Mouse (Mus musculus) brown adipose tissue, adult 24 weeks (tissue): Measurements from ENCODE around the gene Pecam1. TPM values are rescaled to one million over a fixed set of nuclear protein-coding genes. Genes with fewer than 3 reads are reported as not detected.
A peak's percentile ranks its signal among the peaks of the same experiment; 100 is the strongest.
"Not testable (repeated sequence)": the region's sequence is repeated elsewhere in the genome, so short reads cannot be mapped to it uniquely, and the experiment has no call there.

Source experiments
- H3K27ac ChIP-seq: fragments of 200-500 bp; replicated peaks from 2 replicates; pipeline ENCODE4 v1.5.1; 2012; ENCODE audit warnings: low read depth, mild to moderate bottlenecking, low read length
- H3K4me1 ChIP-seq: fragments of 200-500 bp; 2 replicates; pipeline ENCODE4 v1.6.1; 2012; ENCODE audit warnings: low read length, mixed read lengths; ENCODE audit not compliant: control insufficient read depth, insufficient read depth, insufficient read length
- H3K4me3 ChIP-seq: fragments of 200-500 bp; 2 replicates; pipeline ENCODE4 v1.5.1; 2012; ENCODE audit warnings: low read depth, mild to moderate bottlenecking, low read length, moderate library complexity; ENCODE audit not compliant: insufficient read depth
- polyA plus RNA-seq: library from polyadenylated mRNA; stranded (reverse); fragments of >200 nt; gene quantifications from 2 replicates; pipeline ENCODE4 v1.2.4, GENCODE M21; 2012; ENCODE audit not compliant: missing spikeins, insufficient read depth, insufficient read length

Gene Pecam1
- polyA plus RNA-seq, 1 experiment: 31.7 TPM

DNA sequence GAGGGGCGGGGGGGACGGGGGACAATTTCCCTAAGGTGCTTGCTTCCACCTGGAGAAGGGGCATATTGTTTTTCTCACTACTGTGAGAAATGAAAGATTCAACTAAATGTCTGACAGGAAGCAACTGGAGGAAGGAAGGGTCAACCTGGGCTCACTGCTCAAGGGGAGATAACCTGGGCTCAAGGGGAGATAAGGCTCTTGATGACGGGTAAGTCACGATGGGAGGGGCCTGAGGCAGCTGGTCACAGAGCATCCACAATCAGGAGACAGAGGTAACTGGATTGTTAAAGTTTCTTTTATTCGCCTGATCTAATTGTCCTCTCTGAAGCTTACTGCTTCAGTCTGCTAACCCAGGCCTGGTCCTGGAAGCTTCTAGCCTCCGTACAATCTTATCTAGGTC, 2.9 kb upstream of the Pecam1 start:
- Histone ChIP-seq H3K4me3 (no peak overlapping the region), H3K27ac (no peak overlapping the region), H3K4me1 (no peaks in the 10 kb centered on the region; the same call in 1 of the 2 replicates)

GRCm38 (mm10) chr11:106752103-106752502, 1.7 kb upstream of the Pecam1 start:
- Histone ChIP-seq H3K27ac (peak overlapping the region; percentile 43), H3K4me1 (no peaks in the 10 kb centered on the region; the same call in 1 of the 2 replicates), H3K4me3 (peak overlapping the region; percentile 14; the same call in 1 of the 2 replicates)

DNA sequence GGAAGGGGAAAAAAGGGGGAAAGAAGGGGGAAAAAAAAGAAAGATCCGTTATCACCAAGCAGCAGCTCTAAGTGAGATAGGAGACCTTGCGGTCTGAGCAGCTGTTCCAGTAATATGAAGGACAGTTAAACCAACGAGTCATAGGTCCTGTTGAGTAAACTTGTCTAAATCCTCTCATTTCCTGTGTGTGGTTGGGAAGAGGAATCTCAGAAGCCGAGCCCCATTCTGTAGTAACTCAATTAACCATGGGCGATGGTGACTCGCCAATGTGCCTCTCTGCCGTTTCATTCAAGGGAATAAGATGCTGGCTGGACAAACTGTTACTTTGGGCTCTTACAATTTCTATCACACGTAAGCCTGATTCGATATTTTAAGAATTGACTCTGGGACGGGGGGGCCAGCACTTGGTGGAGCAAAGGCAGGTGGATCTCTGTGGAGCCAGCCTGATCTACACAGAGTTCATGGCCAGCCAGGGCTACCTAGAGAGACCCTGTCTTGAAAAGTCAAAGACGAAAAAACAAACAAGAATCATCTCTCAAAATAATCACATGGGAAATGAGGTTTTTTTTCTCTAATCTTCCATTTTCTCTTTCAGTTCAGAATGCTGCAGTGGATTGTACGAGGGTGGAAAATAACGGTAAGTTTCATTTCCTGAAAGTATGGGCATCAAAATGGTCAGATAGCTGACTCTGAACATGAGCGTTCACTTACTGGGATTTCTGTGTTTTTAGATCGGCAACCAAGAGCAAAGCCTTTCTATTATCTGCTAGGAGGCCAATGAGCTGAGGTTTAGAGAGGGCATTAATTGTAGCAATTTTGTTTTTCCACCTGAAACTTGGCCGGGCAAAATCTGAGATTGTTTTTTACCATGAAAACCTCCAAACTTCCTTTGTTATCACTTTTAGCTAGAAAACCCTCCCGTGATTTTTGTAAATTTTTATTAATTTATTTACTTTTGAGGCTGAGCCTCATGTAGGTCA, 901 bp upstream of the Pecam1 start, which contains the start of gene Milr1:
Gene Milr1 (plus strand): TSS at position 188 of the 980 bp plus-strand sequence.
- peak within 1 kb of the TSS; percentile 80 for H3K27ac ChIP-seq

GRCm38 (mm10) chr11:106749557-106750120, 789 bp downstream of the Pecam1 start:
- H3K27ac ChIP-seq, H3K4me1 ChIP-seq, H3K4me3 ChIP-seq: not testable (repeated sequence)

More for the DNA sequence above, 901 bp upstream of the Pecam1 start, which contains the start of gene Milr1:
- peak within 1 kb of the TSS; percentile 42 for H3K4me3 ChIP-seq
- no peaks in the 10 kb centered on the region; the same call in 1 of the 2 replicates for H3K4me1 ChIP-seq

- H3K4me1 ChIP-seq: peaks cover 4% of the 10 kb centered on the region; the same call in 1 of the 2 replicates
- no peak overlapping the region for H3K27ac ChIP-seq
- no peak overlapping the region for H3K4me3 ChIP-seq
Observed at GRCm38 (mm10) chr11:106744949-106745348, 5.5 kb downstream of the Pecam1 start.

- Histone ChIP-seq H3K27ac (no peak overlapping the region), H3K4me1 (peaks cover 7% of the 10 kb centered on the region; the same call in 1 of the 2 replicates), H3K4me3 (no peak overlapping the region)
Observed at GRCm38 (mm10) chr11:106742388-106742841, 8.0 kb downstream of the Pecam1 start.

GRCm38 (mm10) chr11:106741826-106742225, 8.6 kb downstream of the Pecam1 start:
- Histone ChIP-seq H3K4me1 (peaks cover 7% of the 10 kb centered on the region; the same call in 1 of the 2 replicates), H3K4me3 (no peak overlapping the region), H3K27ac (peak overlapping the region; percentile 17; the same call in 1 of the 2 replicates)

DNA sequence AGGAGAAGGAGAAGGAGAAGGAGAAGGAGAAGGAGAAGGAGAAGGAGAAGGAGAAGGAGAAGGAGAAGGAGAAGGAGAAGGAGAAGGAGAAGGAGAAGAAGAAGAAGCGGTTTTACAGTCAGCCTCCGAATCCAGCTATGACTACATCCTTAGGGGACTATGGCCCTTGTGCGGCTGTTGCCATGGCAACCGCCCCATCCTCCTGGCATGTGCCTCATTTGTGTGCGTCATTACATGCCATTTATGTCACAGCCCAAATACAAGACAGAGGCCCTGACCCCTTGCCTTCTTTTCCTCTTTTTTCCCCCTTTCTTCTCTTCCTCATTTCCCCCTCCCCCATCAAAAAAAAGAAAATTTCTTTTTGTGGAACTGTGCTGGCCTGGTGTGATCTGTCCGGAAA, 9.2 kb downstream of the Pecam1 start:
- H3K4me1 ChIP-seq: peaks cover 7% of the 10 kb centered on the region
- H3K4me3 ChIP-seq: no peak overlapping the region
- no peak overlapping the region for H3K27ac ChIP-seq

GRCm38 (mm10) chr11:106740724-106741123, 9.7 kb downstream of the Pecam1 start:
- not testable (repeated sequence) for H3K4me3 ChIP-seq, H3K27ac ChIP-seq
- peaks cover 11% of the 10 kb centered on the region for H3K4me1 ChIP-seq

GRCm38 (mm10) chr11:106739116-106739515, 11.3 kb downstream of the Pecam1 start:
- H3K27ac ChIP-seq: peak overlapping the region; percentile 61
- H3K4me1 ChIP-seq: peaks cover 11% of the 10 kb centered on the region
- no peak overlapping the region for H3K4me3 ChIP-seq

- Histone ChIP-seq H3K27ac (peak overlapping the region; percentile 88), H3K4me3 (no peak overlapping the region), H3K4me1 (peaks cover 11% of the 10 kb centered on the region)
Observed at GRCm38 (mm10) chr11:106737178-106737621, 13.2 kb downstream of the Pecam1 start.

DNA sequence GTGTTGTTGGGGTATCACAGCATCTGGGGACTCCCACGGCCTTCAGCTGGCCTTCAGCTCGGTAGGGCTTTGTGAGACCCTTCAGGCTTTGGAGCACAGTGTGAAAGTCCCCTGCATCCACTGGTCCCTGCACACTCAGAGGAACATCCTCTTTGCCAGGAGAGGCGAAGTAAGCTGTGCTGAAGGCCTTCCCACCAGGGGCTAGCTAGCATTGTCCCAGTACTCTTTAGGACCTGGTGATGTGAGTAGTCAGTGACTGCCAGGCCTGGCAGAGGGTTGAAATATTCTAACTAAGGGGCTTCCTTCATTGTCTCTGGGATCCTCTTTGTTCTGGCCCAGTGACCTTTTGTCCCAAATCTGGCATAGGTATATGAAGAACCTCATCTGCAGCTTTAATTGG, 13.8 kb downstream of the Pecam1 start:
- H3K27ac ChIP-seq: peak overlapping the region; percentile 88
- no peak overlapping the region for H3K4me3 ChIP-seq
- H3K4me1 ChIP-seq: peaks cover 11% of the 10 kb centered on the region

- Histone ChIP-seq H3K27ac (peak overlapping the region; percentile 92), H3K4me1 (peaks cover 3% of the 10 kb centered on the region; the same call in 1 of the 2 replicates), H3K4me3 (no peak overlapping the region)
Observed at GRCm38 (mm10) chr11:106730714-106731113, 19.7 kb downstream of the Pecam1 start.

DNA sequence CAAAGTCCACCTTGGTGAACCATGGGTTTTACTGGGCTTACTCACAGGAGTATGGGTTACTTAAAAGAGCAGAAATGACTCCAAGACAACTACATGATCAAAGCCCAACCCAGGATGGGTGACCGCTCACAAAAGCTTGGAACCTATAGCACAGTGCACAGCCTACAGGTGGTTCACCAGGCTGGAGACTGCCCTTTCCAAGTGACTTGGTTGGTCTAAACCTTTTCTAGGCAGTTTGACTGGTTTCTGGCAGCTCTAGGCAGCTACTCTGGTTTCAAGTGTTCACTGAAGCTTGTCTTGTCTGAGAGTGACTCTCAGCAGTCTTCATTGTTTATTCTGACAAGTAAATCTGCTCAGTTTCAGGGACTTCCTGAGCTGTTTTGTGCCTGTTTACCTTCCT, 20.8 kb downstream of the Pecam1 start:
- H3K4me1 ChIP-seq: peaks cover 3% of the 10 kb centered on the region; the same call in 1 of the 2 replicates
- H3K4me3 ChIP-seq: no peak overlapping the region
- peak overlapping the region; percentile 85 for H3K27ac ChIP-seq
